Comparison of ENCODE assay signal across 12 mouse cellular contexts in genomic region chr8:13340650-13341049, GRCm38 (mm10). TPM values are rescaled to one million over a fixed set of nuclear protein-coding genes. Genes with fewer than 3 reads are reported as not detected.
DNase-seq lines count a peak whose midpoint lies in the region; ATAC-seq and TF ChIP-seq lines count a peak whose summit lies in the region.
"Had no signal": no experiment of that assay in that cellular context is flagged by ENCODE, and none has a peak within 500 bp of the region (broad histone marks: within the 10 kb centered on the region; RNA-seq: fewer than 3 reads in every experiment).

No protein-coding gene starts in this region.

- 82% methylated on average over 8 of the region's 8 CpGs for WGBS in lung, embryonic 15.5 days
- WGBS in lung, adult 2 months: 88% methylated on average over 8 of the region's 8 CpGs
- 81% methylated on average over 8 of the region's 8 CpGs for WGBS in forebrain, embryonic 14.5 days
- 91% methylated on average over 8 of the region's 8 CpGs for WGBS in midbrain, embryonic 13.5 days

- no peak overlapping the region for H3K4me3 ChIP-seq in lung, embryonic 15.5 days
- H3K4me3 ChIP-seq in lung, adult 2 months (replicated peaks; ENCODE audit: extremely low read depth, low read depth, low read length): no peak overlapping the region
- 0 out of 2 replicates have a peak overlapping the region, but pooled peaks have one; percentile 85 for H3K4me3 ChIP-seq in forebrain, embryonic 14.5 days (ENCODE audit: low read depth, low read length)
- peak overlapping the region; percentile 89; the same call in 1 of the 2 replicates for H3K4me3 ChIP-seq in midbrain, embryonic 13.5 days (replicated peaks)

- H3K9ac ChIP-seq in lung, embryonic 15.5 days: no peak overlapping the region
- H3K9ac ChIP-seq in forebrain, embryonic 14.5 days (ENCODE audit: low read length): peak overlapping the region; percentile 17; the same call in 1 of the 2 replicates
- peak overlapping the region; percentile 55 for H3K9ac ChIP-seq in midbrain, embryonic 13.5 days (replicated peaks)

- no peak overlapping the region for H3K27ac ChIP-seq in lung, embryonic 15.5 days
- no peak overlapping the region for H3K27ac ChIP-seq in forebrain, embryonic 14.5 days (ENCODE audit: low read depth, low read length)
- H3K27ac ChIP-seq in midbrain, embryonic 13.5 days: no peak overlapping the region

- TF ChIP-seq POLR2A in lung, adult 2 months (IDR thresholded peaks at IDR 0.05; ENCODE audit: borderline replicate concordance, extremely low read depth, low read depth, low read length): no peak

- peaks cover 16% of the 10 kb centered on the region for H3K4me1 ChIP-seq in lung, embryonic 15.5 days
- peaks cover 2% of the 10 kb centered on the region; the same call in 1 of the 2 replicates for H3K4me1 ChIP-seq in lung, adult 2 months (ENCODE audit: control insufficient read depth, insufficient read depth, low read length)
- peaks cover 12% of the 10 kb centered on the region for H3K4me1 ChIP-seq in forebrain, embryonic 14.5 days (ENCODE audit: control insufficient read depth, insufficient read depth, low read length)
- peaks cover 26% of the 10 kb centered on the region for H3K4me1 ChIP-seq in midbrain, embryonic 13.5 days (replicated peaks)

- H3K9me3 ChIP-seq in lung, embryonic 15.5 days: no peaks in the 10 kb centered on the region
- H3K9me3 ChIP-seq in forebrain, embryonic 14.5 days (replicated peaks; ENCODE audit: control insufficient read depth, low read length): no peaks in the 10 kb centered on the region
- no peaks in the 10 kb centered on the region for H3K9me3 ChIP-seq in midbrain, embryonic 13.5 days

- TF ChIP-seq CTCF in lung, adult 2 months (IDR thresholded peaks at IDR 0.05; ENCODE audit: insufficient read depth, low read length): no peak

- ATAC-seq in lung, embryonic 15.5 days (ENCODE audit: borderline replicate concordance, extremely low read depth, low FRiP score, low TSS enrichment): no peak
- no peak for ATAC-seq in forebrain, embryonic 14.5 days
- ATAC-seq in midbrain, embryonic 13.5 days: no peak
- ATAC-seq: activated CD4-positive, CD25-positive, alpha-beta regulatory T cell, adult 4 months had no signal

- H3K27me3 ChIP-seq in lung, embryonic 15.5 days: no peaks in the 10 kb centered on the region
- no peaks in the 10 kb centered on the region for H3K27me3 ChIP-seq in forebrain, embryonic 14.5 days (replicated peaks; ENCODE audit: control insufficient read depth, insufficient read depth, low read length)
- H3K27me3 ChIP-seq in midbrain, embryonic 13.5 days: no peaks in the 10 kb centered on the region

- peak overlapping the region; percentile 85 for H3K4me2 ChIP-seq in lung, embryonic 15.5 days
- peak overlapping the region; percentile 77 for H3K4me2 ChIP-seq in forebrain, embryonic 14.5 days (ENCODE audit: low read length)
- peak overlapping the region; percentile 92 for H3K4me2 ChIP-seq in midbrain, embryonic 13.5 days (replicated peaks)

- peak; percentile 20 for DNase-seq in cerebellum, adult 9-11 months
- no peak for DNase-seq in cerebellum, postnatal 10 days
- no peak for DNase-seq in lung, adult 2 months
- DNase-seq in forebrain, embryonic 14.5 days (ENCODE audit: low spot score): no peak
- no peak for DNase-seq in adrenal gland, postnatal 25 days
- no peak for DNase-seq in adrenal gland, postnatal 14 days
- DNase-seq: right cerebral cortex, postnatal 14 days had no signal

- H3K36me3 ChIP-seq in lung, embryonic 15.5 days: peaks cover 49% of the 10 kb centered on the region
- H3K36me3 ChIP-seq in forebrain, embryonic 14.5 days (ENCODE audit: control insufficient read depth, insufficient read depth, low read length): peaks cover 57% of the 10 kb centered on the region
- peaks cover 53% of the 10 kb centered on the region for H3K36me3 ChIP-seq in midbrain, embryonic 13.5 days

RNA-seq across cellular contexts. Expression of gene Tfdp1, which starts 2.1 kb away (rescaled TPM):
- 187 TPM in 2 replicates for polyA plus RNA-seq in lung, embryonic 15.5 days (2015; fragmentation: Nextera tagmentation; extraction: Ambion mirVana)
- polyA plus RNA-seq in lung, adult 2 months (2012; rRNA removed): 17.1 and 28.0 TPM in 2 replicates
- polyA plus RNA-seq in forebrain, embryonic 14.5 days (2014; fragmentation: Nextera tagmentation; extraction: Ambion mirVana): 145 and 146 TPM in 2 replicates
- polyA plus RNA-seq in midbrain, embryonic 13.5 days (2015; fragmentation: Nextera tagmentation; extraction: Ambion mirVana): 111 and 115 TPM in 2 replicates
- 56.6 and 63.8 TPM in 2 replicates for total RNA-seq in adrenal gland, postnatal 25 days (2021)
- total RNA-seq in adrenal gland, postnatal 14 days (2021): 72.4 and 74.4 TPM in 2 replicates

RNA-seq across cellular contexts. Expression of gene Tmco3, which starts 52.7 kb away (rescaled TPM):
- polyA plus RNA-seq in lung, embryonic 15.5 days (2015; fragmentation: Nextera tagmentation; extraction: Ambion mirVana): 36.8 and 41.0 TPM in 2 replicates
- polyA plus RNA-seq in lung, adult 2 months (2012; rRNA removed): 35.4 and 39.4 TPM in 2 replicates
- 30.7 and 46.9 TPM in 2 replicates for polyA plus RNA-seq in forebrain, embryonic 14.5 days (2014; fragmentation: Nextera tagmentation; extraction: Ambion mirVana)
- 43.1 and 46.9 TPM in 2 replicates for polyA plus RNA-seq in midbrain, embryonic 13.5 days (2015; fragmentation: Nextera tagmentation; extraction: Ambion mirVana)
- 24.8 and 32.5 TPM in 2 replicates for total RNA-seq in adrenal gland, postnatal 25 days (2021)
- 21.5 and 23.7 TPM in 2 replicates for total RNA-seq in adrenal gland, postnatal 14 days (2021)

RNA-seq across cellular contexts. Expression of gene Dcun1d2, which starts 52.7 kb away (rescaled TPM):
- 22.5 and 23.8 TPM in 2 replicates for polyA plus RNA-seq in lung, embryonic 15.5 days (2015; fragmentation: Nextera tagmentation; extraction: Ambion mirVana)
- polyA plus RNA-seq in lung, adult 2 months (2012; rRNA removed): 19.7 and 23.3 TPM in 2 replicates
- polyA plus RNA-seq in forebrain, embryonic 14.5 days (2014; fragmentation: Nextera tagmentation; extraction: Ambion mirVana): 33.4 and 38.5 TPM in 2 replicates
- polyA plus RNA-seq in midbrain, embryonic 13.5 days (2015; fragmentation: Nextera tagmentation; extraction: Ambion mirVana): 32.5 and 32.9 TPM in 2 replicates
- 29.1 and 36.5 TPM in 2 replicates for total RNA-seq in adrenal gland, postnatal 25 days (2021)
- total RNA-seq in adrenal gland, postnatal 14 days (2021): 23.1 and 24.8 TPM in 2 replicates

RNA-seq across cellular contexts. Expression of gene Atp4b, which starts 56.0 kb away (rescaled TPM):
- not detected in 2 replicates for polyA plus RNA-seq in lung, embryonic 15.5 days (2015; fragmentation: Nextera tagmentation; extraction: Ambion mirVana)
- polyA plus RNA-seq in lung, adult 2 months (2012; rRNA removed): 0.49 TPM in 1 of 2 replicates, not detected in the other
- polyA plus RNA-seq in forebrain, embryonic 14.5 days (2014; fragmentation: Nextera tagmentation; extraction: Ambion mirVana): not detected in 2 replicates
- polyA plus RNA-seq in midbrain, embryonic 13.5 days (2015; fragmentation: Nextera tagmentation; extraction: Ambion mirVana): not detected in 2 replicates
- total RNA-seq in adrenal gland, postnatal 25 days (2021): not detected in 2 replicates
- not detected in 2 replicates for total RNA-seq in adrenal gland, postnatal 14 days (2021)
- total RNA-seq: common myeloid progenitor, adult 5-6 weeks; layer of hippocampus, postnatal 10 days had no signal
- polyA plus RNA-seq: activated CD4-positive, CD25-positive, alpha-beta regulatory T cell, adult 4 months had no signal

Comparison
In these comparisons a context has a peak if more than half of its experiments do, and no peak if none do; other contexts are left out.
1. H3K4me3 ChIP-seq: peak in forebrain, embryonic 14.5 days (single experiment) and midbrain, embryonic 13.5 days (single experiment); none in lung, embryonic 15.5 days (single experiment) and lung, adult 2 months (single experiment).
2. Peak in every context shown above with its lines, with median percentiles within 50 percentile points of each other: H3K4me2 ChIP-seq.